Mouse (Mus musculus) embryonic fibroblast, embryonic 13.5 days (primary cell): ENCODE results near the gene Dnajc6.

Experiments
- CTCF ChIP-seq: IDR thresholded peaks from 2 replicates; pipeline ENCODE4 v1.5.1; 2011; ENCODE audit warnings: mild to moderate bottlenecking, control low read depth, low read length, moderate library complexity, borderline replicate concordance; ENCODE audit not compliant: insufficient read depth
- POLR2A ChIP-seq: IDR thresholded peaks from 2 replicates; pipeline ENCODE4 v1.6.1; 2011; ENCODE audit warnings: low read depth, mild to moderate bottlenecking, control low read depth, low read length, moderate library complexity

GRCm38 (mm10) chr4:101654256-101654655, 157.8 kb downstream of the Dnajc6 start:
- TF ChIP-seq POLR2A (no peak), CTCF (no peak)
